Mouse (Mus musculus): Measurements from ENCODE around the gene Ldha.
"Not testable (repeated sequence)": the region's sequence is repeated elsewhere in the genome, so short reads cannot be mapped to it uniquely, and the experiment has no call there.

Gene Ldha

DNA sequence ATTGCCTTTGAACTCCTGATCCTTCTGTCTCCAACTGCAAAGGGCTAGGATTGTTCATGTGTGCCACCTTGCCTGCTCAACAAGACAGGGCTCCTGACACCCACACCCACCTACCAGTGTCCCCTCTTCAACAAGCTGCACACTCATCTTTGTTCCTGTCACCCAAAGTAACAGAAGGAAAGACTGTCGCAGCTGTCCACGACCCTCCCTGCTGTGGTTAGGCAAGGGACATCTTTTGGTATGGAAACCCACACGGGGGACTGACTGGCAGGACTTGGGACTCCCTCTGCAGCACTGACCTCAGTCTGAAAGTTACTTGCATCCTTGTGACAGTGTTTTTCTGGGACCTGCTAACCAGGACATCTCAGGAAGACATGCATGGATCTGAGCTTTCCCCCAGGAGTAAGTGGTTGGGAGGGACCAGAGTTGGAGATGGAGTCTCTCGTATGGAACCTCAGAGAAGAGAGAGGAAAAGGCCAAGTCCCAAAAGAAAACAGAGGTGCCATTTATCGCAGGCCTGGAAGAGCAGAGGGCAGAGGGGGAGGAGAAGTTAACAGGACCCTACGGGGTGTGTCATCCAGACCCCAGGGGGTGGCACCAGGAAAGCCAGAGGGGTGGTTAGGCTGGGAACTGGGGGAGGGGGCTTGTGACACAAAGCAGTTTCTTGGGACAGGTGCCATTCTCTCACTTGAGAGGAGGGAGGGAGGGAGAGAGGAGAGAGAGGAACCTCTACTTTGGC is at the start of gene Ldha:
Gene Ldha, plus strand, starts transcription at position 689 of the 739 bp plus-strand sequence.
- CTCF ChIA-PET, result no interaction called here

DNA sequence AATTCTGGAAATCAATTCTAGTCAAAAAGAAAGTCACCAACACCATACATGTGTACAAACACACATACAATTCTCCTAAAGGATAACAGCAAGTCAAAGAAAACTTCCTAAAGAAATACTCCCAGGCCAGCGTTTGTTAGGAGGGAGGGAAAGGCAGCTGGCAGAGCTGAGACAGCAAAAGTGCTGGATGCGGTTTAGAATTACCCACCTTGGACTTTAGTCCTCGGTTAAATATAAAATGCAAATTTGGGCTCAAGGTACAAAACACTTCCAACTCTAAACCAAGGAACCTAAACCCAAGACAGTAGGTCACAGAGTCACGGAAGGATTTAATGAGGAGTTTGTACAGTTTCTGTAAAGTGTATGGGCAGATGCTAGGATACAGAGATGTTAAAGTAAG is 47.4 kb upstream of the Ldha start:
- CTCF ChIA-PET, result no interaction called here

DNA sequence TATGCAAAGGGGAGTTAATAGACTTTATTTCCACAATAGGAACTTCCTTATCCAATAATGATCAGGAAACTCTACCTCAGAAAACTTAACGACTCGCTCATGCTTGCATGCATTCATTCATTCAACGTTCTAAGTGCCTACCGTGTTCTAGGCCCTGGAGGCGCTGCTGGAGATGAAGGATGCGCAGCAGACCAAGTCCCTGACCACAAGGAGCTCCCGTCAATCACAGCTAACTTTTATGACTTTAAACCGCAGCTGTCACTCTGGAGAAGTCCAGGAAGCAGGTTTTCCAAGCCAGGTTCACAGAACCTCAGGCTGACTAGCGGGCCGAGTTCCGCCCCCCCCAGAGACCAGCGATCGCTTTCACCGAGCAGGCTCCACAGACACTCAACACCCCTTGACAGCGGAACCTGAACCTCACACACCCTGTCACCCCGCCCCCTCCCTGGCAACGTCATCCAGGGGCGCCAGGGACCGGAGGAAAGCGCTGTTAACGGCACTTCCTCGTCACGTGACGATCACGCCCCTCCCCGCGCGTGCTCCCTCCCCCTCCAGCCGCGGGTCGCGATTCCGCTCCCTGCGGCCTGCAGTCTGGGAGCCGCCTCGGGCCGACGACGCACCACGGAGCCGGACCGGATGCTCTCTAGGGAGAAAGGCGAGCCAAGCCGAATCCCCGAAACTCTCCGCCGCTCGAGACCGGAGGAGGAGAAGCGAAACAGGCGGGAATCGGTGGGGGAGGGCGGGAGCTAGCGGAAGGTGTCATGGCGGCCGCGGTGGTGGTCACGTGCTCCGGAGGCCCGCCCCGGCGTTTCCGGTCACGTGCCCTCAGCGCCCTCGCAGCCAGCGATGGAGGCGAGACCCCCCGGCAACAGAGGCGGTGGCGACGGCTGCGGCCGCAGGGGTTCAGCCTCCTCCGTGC is 45.7 kb upstream of the Ldha start, which contains the start of the genes Hps5 and Gtf2h1:
Gene Hps5, minus strand, starts transcription at position 778 of the 919 bp plus-strand sequence.
Gene Gtf2h1, plus strand, starts transcription at position 817 of the 919 bp plus-strand sequence.
- CTCF ChIA-PET, result interaction anchor here (0.6 to 0.7 kb wide), 2 partner anchors 39 to 92 kb away, joined by 3 to 4 read pairs; no protein-coding TSS in a partner anchor

DNA sequence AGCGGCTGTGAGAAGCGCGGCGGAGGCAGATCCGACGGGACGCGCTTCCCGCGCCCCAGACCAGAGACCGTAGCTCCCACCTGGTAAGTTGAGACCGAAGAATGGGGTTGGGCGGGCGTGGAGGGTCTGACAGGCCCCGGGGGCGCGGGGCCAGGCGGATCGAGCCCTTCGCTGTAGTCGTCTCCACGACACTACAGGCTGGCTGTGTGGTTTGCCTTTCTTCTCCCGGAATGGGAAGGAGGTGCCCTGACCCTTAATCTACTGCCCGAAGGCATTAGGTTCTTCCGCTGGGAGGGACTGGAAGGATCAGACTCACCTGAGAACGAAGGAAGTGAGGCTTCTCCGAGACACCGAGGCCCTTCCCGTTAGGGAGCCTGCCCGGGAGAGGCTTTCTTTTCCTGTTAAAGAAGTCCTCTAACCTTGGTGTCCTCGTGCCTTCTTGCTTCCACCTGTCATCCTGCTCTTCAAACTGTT is 45.0 kb upstream of the Ldha start:
- CTCF ChIA-PET, result no interaction called here

DNA sequence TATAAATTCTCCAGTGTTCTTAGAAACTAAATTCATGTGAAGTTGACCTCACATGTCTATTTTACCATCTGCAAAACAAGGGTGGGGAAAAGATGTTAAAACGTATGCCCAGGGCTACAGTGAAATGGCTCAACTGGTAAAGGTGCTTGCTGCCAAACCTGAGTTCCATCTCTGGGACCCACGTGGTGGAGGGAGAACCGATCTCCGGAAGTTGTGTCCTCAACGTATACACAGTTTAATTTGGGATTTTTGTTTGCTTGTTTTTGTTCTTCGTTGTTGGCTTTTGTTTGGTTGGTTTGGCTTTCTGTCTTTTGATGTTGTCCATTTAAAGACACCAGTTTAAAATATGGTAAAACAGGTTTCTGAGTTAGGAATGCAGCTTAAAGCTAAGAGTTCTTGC is 44.5 kb upstream of the Ldha start:
- CTCF ChIA-PET, result no interaction called here

DNA sequence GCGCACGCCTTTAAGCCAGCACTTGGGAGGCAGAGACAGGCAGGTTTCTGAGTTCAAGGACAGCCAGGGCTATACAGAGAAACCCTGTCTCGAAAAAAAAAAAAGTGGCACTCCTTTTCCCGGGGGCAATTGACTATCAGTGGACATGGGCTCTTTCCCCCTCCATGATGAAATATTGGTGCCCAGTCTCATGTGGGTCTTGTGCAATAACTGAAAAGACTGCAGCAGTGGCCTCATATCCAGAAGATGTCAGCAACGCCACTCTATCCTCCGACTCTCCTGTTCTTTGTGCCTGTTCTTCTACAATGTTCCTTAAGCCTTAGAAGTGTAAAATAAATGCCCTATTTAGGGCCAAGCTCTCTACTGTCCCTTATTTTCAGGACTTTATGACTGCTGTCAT is 30.9 kb upstream of the Ldha start:
- CTCF ChIA-PET, result no interaction called here

DNA sequence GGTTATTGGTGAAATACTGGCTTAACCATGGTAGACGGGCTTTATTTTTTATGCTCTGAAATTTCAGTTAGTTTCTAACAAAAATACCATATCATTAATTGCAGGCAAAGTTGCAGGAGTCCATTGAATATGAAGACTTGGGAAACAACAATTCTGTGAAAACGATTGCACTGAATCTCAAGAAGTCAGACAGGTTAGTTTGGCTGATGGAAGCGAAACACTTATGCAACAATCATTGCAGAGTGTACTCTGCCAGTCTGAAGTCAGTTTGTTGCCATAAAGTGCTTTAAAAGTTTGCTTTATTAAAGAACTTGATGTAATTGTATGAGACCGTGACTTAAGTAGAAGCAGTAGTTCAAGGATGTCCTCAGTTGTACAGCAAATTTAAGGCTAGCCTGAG is 27.3 kb upstream of the Ldha start:
- CTCF ChIA-PET, result no interaction called here

DNA sequence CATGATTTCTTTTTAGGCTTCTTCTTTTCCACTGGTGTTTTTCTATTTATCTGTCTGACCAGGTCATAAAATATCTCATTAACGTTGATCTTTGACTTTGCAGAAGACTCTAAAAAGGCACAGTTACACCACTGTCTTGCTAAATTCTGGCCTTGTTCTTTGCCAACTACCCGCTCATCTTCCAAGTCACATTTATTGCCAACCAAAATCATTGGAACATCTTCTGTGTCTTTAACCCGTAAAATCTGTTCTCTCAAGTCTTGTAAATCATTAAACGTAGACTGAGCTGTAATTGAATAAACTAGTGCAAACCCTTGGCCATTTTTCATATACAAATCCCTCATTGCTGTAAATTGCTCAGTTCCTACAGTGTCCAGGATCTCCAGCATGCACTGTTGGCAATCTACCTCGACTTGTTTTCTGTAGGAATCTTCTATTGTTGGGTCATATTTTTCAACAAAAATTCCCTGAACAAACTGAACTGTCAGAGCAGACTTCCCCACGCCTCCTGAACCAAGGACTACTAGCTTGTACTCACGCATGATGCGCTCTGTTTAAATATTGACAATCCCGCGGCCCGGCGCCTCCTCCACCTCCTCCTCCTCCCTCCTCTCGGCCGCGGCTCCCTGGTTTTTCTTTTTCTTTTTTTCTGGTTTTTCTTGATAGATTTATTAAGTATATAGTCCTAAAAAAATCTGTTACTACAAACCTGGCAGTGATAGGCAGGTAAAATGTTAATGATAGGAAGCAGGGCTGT is 20.2 kb upstream of the Ldha start:
- CTCF ChIA-PET, result not testable (repeated sequence)

DNA sequence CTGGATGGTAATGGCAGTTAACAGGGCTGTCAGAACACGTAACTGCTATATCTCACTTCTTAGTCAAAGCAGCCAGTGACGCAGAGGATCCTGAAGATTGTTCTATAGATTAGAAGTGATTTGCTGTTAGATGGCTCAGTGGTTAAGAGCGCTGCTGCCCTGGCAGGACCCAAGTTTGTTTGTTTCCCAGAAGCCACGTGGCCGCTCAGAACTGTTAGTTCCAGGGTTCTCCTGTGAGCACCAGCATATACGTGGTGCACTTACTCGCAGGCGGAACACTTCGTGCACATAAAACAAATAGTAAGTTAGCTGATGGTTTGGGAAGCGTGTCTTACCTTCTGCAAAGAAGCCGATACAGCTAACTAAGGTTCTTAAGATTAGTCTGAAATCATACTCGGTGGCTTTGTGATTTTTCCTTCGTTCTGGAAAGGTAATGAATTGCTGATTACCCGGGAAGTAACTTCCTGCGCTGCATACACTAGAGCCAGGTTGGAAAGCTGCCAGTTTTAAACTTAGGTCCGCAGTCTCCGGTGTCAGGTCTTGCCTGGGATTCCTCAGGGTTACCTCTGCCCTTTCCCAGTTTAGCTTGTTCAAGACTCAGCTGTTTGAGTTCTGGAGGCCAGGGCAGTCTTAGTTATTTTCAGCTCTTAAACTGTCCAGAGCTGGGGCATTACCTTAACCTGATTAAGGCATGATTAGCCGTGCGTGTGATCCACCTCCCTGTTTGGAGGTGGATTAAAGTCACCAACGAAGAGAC is 14.1 kb upstream of the Ldha start:
- CTCF ChIA-PET, result no interaction called here

DNA sequence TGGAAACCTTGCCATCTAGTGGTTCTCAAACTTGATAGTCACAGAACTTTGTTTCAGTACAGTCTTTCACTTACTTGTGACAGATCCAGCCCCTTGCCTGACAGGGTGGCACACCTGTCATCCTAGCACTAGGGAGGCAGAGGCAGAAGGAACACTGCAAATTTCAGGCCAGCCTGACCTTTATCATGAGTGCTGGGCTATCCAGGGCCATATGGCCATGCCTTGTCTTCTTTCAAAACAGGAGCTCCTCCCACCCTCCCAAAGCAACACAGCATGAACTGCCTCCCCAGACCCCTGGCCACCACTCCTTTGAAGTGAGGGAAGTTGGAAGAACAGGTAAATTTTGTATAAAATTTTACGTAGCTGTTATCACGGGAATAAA is 13.5 kb upstream of the Ldha start:
- CTCF ChIA-PET, result no interaction called here

DNA sequence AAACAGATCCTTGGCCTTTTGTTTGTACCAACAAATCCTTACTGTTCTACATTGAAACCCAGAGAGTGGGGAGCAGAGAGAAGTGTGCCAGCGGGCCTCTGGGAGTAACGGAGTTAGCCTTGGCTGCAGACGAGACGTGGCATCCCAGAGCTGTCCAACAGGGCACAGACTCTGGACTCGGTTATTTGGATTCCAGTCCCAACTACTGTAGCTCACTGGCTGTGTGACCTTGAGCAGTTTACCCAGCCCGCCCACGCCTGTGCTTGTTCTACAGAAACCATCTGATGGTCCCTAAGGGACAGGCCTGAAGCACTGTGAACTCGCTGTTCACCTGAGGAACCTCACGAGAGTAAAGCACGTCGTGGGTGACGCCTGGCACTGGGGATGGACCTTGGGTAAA is 11.4 kb upstream of the Ldha start:
- CTCF ChIA-PET, result no interaction called here

DNA sequence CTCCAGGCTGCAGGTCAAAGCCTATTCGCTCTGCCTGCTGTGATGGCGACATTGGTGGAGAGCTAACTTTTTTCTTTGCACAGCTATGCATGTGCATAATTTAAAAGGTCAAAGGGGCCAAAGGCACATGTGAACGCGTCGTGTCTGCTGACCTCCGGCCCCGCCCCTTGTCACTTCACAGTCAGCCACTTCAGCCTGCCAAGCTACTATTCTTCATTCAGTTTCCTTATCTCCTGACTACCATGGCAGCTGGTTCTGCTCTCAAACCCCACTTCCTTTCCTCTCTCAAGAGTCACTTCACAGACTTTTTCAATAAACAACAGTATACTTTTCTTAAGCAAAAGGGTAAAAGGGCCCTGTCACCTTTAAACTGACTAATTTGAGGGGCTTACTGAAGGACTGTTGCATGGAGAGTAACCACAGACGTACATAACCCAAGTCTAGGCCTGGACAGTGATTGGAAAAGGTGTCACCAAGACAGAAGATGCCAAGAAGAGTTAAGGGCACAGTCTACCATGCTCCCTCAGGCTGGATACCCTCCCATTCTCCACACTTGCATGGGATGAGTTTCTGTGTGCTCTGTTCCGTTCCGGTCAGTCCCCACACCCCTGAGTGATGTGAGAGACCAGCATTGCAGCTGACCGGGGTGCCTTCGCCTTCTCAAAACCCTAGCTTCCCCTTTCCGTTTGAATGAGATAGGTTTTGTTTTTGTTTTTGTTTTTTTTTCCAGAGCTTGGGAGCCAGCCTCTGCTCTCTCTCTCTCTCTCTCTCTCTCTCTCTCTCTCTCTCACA is 10.3 kb upstream of the Ldha start:
- CTCF ChIA-PET, result no interaction called here

DNA sequence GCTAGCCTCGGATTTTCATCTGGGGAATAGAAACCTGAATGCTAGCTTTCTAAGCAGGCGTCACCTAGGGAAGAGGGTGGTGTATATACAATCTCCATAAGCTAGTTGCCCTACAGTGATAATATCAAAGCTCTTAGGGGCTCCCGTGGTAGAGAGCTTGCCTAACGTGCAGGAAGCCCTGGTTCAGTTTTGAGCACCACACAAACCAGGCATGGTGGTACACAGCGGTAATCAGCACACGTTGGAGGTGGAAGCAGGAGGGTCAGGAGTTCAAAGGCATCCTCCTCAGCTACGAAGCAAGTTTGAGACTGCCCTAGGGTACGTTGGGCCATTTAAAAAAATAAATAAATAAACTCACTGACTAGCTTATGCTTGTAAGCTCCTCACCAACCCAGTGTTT is 9.6 kb upstream of the Ldha start:
- CTCF ChIA-PET, result no interaction called here

DNA sequence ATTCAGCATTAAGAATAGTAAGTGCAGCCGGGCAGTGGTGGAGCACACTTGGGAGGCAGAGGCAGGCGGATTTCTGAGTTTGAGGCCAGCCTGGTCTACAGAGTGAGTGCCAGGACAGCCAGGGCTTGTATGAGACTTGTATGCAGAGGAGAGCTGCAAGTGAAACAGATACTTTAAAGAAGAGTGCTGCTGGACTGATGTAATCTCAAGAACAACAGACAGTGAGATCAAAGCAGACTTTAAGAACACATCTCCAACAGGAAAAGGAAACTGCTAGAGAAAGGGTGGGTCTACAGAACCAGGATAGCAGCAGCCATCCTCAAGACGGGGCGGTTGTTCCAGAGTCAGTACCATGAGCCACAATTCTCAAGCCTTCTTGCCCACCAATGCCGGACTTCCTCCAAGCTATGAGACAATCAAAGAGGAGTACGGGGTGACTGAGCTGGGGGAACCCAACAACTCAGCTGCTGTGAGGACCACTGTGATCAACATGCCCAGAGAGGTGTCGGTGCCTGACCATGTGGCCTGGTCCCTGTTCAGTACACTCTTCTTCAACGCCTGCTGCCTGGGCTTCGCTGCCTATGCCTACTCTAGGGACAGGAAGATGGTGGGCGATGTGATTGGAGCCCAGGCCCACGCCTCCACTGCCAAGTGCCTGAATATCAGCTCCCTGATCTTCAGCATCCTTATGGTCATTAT is 9.0 kb upstream of the Ldha start:
- CTCF ChIA-PET, result interaction anchor here (0.6 kb wide), 1 partner anchor 8 kb away, joined by 12 read pairs; no protein-coding TSS in a partner anchor

DNA sequence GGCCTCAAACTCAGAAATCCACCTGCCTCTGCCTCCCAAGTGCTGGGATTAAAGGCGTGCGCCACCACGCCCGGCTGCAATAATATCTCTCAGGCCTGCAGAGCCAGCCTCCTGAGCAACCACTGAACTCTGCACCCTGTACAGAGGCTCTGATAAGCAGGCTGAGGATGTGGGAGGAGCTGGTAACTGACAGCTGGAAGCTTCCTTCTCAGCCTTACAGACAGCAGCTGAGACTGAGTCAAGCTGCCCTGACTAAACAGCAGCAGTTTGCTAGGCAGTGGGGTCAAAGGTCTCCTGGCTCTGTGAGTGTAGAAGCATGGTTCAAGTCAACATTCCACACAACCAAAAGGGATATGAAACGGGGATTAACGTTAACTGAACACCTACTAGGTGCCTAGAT is 8.0 kb upstream of the Ldha start:
- CTCF ChIA-PET, result no interaction called here

DNA sequence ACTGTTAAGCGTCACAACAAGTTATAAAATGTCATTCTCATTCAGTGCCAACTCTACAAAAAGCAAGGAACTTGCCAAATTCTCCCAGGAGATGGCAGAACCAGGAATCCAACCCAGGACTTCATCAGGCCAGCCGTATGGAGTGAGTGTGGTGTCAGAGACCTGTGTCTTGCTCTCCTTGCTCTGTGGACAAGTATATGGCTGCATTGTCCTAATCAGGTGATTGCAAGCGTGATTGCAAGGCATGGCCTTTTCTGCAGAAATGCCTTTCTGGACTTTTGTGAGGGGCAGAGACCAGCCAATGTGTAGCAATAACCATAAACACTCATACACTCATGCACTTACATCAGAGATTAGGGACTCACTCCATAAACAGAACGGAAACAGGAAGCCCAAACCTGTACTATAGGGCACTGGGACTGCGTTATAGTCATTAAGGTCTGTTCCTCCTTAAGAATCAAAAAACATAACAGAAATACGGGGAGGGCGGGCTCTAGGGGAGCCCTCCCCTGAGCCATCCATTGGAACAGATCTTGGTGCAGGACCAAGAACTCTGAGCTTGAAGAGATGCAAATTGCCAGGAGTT is 7.5 kb upstream of the Ldha start:
- CTCF ChIA-PET, result no interaction called here

DNA sequence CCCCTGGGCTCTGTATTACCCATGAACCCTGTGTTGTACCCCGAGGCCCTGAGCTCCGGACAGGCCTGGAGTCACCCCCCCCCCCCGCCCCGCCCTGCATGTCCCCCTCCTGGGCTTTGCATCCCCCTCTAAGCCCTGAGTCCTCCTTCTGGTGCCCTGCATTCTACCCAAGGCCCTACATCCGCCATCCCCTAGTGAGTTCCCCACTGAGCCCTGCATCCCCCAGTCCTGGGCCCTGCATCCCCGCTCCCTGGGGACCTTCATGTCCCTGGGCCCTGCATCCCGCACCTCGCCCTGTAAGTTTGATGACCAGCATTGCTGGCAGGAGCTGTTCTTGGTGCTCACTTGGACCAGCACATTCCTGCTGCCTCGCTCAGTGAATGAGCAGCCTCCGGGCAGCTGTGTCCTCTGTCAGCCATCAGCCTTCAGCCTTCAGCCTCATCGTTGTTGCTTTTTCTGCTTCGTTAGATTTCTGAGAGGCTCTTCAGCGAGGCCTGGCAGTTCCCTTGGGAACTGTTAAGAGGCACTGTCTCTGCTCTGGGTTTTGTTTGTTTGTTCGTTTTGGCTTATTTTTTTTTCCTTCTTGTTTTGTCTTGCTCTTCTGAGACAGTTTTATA is 6.2 kb upstream of the Ldha start:
- CTCF ChIA-PET, result no interaction called here

DNA sequence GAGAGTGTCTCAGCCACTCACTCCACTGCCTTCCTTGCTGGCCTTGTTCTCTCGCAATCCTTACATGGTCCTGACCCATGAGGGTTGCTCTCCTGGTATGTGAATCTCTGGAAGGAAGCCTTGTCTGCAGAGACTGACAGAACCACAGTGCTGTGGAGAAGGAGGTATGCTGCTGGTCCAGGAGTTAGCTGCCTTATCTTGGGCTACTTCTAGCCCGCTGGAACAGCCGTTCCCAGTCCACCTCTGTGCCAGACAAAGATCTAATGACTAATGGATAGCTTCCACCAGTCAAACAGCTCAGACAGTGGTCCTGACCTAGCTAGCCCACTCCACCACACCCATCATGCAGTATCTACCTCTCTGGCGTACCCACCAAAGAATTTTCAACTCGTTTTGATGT is 4.9 kb upstream of the Ldha start:
- CTCF ChIA-PET, result no interaction called here

DNA sequence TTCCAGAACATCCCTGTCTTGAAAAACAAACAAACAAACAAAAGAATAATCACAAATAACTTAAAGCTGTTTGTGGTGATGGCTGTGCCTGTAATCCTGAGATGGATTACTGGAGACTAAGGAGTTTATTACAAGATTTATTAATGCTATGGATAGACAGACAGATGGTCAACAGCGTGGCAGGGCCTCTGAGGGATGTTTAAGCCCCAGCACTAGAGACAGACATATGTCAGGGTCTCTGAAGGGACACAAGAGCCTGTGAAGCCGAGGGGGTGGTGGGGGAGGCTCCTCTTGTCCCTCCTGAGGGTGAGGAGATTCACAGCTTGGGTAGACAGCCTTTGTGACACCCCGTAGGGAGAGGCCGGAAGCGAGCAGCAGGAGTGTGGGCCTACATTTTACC is 4.2 kb upstream of the Ldha start:
- CTCF ChIA-PET, result no interaction called here

Measured in spleen, embryonic (tissue).